Mouse (Mus musculus) retina, adult 2 months (tissue): ENCODE data around the gene Gm9376.

Source experiments
- DNase-seq: peaks from one replicate; pipeline ENCODE4 v3.0.0-alpha.2; 2012; ENCODE audit warnings: low read depth, low spot score

The Gm9376 gene

DNA sequence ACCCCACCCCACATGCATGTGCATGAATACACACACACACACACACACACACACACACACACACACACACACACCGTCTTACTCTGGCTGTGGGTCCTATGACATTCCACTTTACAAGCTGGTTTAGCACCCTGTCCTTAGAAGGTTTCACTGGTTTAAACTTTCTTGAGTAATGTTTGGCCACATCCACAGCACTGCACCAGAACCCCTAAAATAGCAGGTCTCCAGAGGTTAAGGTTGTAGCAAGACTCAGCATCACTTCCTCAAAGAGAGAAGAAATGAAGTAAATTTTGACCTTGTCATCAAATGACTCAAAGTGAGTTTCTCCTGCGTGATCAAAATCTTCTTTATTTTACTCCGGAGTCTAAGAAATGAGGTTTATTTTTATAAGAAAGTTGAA lies 15.5 kb downstream of the Gm9376 start:
- no peak for DNase-seq

DNA sequence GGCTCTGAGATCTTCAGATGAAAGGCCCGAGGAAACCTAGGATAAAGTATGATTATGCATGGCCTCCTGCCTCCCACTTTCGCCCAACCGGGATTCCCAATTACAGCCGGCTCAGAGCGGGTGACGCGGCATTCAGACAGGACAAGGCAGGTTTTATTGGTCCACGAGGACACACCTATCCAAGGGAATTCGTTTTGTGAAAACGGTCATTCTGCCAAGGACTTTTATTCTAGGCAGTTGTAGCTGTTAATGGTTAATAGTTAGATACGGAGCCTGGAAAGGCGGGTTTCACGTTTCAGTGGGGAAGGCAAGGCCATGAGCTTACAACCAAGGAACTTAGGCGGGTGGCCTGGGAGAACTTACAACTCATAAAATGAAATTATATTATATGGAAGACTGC lies 16.2 kb downstream of the Gm9376 start:
- no peak for DNase-seq

DNA sequence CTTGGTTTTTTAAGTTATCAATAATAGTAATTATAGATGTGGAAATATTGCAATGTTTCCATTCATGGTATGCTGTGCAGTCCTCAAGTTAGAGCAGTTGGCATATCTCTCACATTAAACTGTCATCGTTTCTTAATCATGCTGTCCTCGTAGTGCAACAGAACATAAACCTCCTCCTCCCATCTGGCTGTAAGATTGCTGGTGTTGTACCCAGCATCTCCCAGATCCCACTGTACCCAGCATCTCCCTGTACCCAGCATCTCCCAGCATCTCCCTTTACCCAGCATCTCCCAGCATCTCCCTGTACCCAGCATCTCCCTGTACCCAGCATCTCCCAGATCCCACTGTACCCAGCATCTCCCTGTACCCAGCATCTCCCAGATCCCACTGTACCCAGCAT lies 19.3 kb downstream of the Gm9376 start:
- no peak for DNase-seq

DNA sequence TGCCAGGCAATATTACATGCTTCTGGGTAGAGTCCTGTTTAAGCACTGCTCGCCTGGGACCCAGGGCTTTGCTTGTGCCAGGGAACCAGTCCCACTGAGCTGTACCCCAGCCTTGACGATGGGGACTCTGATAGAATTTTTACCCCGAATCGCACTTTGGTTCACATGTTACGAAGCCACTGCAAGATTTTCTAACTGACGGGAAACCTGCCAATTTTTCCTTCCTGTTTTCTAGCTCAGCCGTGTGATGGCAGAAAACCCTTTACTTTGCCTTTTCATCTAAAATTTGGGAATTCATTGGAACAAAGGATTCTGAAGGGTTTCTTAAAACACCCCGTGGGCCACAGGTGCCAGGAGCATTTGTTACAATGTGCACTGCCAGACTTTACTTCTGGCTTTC lies 22.4 kb downstream of the Gm9376 start:
- no peak for DNase-seq

DNA sequence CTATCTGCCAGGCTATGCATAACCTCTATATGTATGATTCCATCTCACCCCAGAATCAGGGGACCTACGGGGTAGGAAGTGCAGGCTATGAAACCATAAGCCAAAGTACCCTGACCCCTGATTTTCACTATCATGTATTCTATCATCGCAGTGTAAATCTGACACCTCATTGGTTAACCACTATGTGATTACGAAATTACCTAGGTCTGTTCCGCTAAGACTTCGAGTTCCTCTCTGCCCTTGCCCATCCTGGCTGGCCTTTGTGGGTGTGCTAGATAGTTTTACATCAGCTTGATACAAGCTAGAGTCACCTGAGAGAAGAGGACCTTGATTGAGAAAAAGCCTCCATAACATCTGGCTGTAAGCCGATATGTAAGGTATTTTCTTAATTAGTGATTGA lies 23.2 kb downstream of the Gm9376 start:
- no peak for DNase-seq

DNA sequence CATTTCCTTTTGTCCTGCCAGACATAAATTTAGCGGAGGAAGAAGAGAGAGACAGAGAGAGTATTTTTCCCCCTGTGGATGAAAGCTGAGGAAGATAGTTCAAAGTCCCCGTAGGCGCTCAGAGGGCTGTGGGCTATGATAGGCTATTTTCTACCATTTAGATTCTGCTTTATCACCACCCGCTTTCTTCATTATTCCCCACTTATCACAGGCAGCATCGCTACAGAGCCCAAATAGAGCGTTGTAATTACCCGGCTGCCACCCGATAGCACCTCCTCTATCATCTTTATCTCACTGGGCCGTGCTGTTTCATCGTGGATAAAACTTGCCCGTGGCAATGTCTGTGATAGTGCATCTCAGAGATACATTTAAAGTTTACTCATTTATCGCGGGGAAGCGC lies 35.8 kb downstream of the Gm9376 start:
- DNase-seq: no peak

DNA sequence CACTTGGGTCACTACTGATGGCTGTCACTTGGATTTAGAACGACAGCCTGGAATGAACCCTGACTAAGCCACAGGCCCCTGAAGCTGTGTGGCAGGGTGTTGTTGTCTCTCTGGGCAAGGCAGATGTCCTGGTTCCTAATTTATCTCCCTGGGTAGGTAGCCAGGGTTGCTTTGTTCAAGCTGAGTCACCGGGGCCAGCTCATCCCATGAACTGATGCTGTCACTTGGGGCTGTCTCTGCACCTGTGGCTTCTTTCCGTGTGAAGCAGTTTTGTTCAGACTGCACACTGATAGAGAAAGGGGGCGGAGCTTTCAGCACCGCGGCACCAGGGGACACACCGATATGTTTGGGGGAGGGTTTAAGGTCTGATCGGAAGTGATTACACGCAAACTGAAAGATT lies 37.8 kb downstream of the Gm9376 start:
- DNase-seq: no peak

DNA sequence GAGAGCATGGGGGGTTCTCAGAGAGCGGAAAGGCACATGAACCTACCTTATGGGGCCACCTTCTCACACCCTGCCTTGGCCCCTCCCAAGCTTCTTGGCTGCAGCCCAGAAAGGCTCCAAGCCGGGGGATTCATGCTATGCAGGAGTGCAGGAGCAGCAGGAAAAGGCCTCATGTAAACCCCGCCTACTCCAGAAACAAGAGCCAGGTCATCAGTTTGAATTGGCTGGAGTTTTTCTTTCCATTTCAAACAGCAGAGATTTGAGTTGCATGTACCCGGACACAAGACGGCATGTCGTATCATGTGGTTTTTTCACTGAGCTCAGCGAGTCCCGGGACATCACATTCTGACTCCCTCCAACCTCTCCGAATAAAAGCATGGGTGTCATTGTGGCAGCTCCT lies 39.2 kb downstream of the Gm9376 start:
- DNase-seq: no peak

DNA sequence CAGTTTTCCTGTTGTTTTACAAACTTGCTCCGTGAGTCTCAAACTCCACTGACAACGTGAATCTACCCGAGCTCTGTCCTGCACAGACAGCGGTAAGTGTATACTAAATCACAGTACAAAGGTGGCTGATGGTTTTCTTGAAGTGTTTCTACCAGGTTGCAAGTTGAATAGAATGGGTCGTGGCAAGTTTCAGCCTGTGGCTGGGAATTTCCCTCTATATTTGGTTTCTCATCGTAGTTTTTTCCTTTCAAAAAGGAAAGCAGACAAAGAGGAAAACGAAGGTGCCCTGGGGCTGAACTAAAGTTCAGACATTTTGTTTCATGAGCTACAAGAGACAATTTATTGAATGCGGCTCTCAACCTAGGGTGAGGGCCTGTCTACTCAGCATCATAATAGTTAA lies 40.3 kb downstream of the Gm9376 start:
- no peak for DNase-seq

DNA sequence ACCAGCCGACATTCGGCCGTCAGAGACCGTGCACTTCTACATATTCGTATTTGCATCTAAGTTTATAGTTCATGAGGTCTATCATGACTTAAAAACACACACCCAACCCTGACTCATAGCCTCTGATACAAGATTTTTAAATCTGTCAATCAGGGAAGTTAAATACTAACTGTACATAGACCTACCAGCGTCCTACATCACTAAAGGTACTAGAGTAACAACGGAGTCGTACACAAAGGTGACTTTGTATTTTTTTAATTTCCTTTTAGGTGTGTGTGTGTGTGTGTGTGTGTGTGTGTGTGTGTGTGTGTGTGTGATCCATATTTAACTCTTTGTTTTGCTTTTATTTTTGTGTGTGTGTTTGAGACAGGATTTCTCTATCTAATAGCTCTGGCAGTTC lies 44.9 kb downstream of the Gm9376 start:
- no peak for DNase-seq

DNA sequence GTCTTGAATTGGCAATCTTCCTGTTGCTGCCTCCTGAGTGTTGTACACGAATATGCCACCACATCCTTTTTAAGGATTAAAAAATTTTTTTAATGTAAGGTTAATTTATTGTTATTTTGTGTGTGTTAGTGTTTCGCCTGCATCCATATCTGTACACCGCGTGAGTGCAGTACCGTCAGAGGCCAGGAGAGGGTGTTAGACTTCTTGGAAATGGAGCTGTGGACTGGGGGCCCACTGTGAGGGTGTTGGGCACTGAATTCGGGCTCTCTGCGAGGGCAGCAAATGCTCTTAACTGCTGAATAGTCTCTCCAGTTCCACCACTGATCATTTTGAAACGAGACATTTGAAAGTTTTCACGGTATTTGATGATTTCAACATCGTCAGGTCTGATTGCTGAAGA lies 45.9 kb downstream of the Gm9376 start:
- DNase-seq: no peak

DNA sequence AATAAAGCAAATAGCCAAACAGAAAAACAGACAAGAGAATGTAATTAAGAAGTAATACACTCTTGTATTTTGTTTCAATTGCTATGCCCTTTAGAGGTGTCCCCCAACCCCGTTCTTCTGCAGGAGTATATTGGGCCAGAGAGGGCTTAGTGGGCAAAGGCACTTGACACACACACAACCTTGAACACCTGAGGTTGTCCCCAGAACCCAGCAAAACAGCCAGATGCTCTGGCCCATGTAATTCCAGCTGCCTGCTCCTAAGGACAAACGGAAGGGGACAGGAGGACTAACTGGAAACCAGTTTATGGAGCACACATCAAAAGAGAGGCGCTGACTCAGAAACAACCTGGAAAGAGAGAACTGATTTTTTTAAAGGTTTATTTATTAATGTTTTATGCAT lies 47.2 kb downstream of the Gm9376 start:
- no peak for DNase-seq

DNA sequence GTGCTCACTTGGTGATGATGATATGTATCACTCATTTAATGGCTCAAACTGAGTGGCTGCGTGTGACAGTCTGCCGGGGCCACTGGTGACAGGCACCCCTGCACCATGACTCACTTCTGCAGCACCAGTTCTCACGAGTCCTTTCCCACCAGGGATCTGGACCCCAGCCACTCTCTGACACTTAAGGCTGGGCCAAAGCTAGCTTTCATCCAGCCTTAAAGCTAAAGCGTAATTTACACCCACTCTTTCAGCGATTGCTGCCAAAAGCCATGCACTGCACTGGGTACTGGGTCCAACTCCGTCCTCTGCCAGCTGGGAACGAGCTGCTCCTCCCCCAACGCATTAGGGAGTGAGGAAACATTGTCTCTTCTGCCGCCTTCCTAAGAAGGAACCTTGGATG lies 50.5 kb downstream of the Gm9376 start:
- no peak for DNase-seq
